Mouse (Mus musculus) testis, adult 2 months (tissue): ENCODE data around the gene Slc25a13. TPM values are rescaled to one million over a fixed set of nuclear protein-coding genes. Genes with fewer than 3 reads are reported as not detected.

Source experiments
- H3K27ac ChIP-seq: fragments of 200-500 bp; 2 replicates; pipeline ENCODE4 v1.5.1; 2012; ENCODE audit warnings: low read depth, low read length; ENCODE audit not compliant: control insufficient read depth, insufficient read depth
- H3K27me3 ChIP-seq: fragments of 200-500 bp; 2 replicates; pipeline ENCODE4 v1.6.1; 2012; ENCODE audit warnings: mild to moderate bottlenecking, low read length, moderate library complexity; ENCODE audit not compliant: control insufficient read depth, insufficient read depth
- H3K36me3 ChIP-seq: fragments of 200-500 bp; 2 replicates; pipeline ENCODE4 v1.6.1; 2012; ENCODE audit warnings: mild to moderate bottlenecking, low read length; ENCODE audit not compliant: control insufficient read depth, insufficient read depth
- H3K4me1 ChIP-seq: fragments of 200-500 bp; 2 replicates; pipeline ENCODE4 v1.6.1; 2012; ENCODE audit warnings: low read length; ENCODE audit not compliant: control insufficient read depth, insufficient read depth
- H3K4me3 ChIP-seq: fragments of 200-500 bp; 2 replicates; pipeline ENCODE4 v1.5.1; 2012; ENCODE audit warnings: low read depth, mild to moderate bottlenecking, low read length, moderate library complexity, mixed read lengths; ENCODE audit not compliant: control insufficient read depth
- CTCF ChIP-seq: fragments of 200-500 bp; IDR thresholded peaks from 2 replicates; pipeline ENCODE4 v1.5.1; 2012; ENCODE audit warnings: low read depth, mild to moderate bottlenecking, inconsistent platforms, low read length, moderate library complexity; ENCODE audit not compliant: control insufficient read depth, insufficient read depth, insufficient replicate concordance
- POLR2A ChIP-seq: fragments of 200-500 bp; IDR thresholded peaks from 2 replicates; pipeline ENCODE4 v1.6.1; 2012; ENCODE audit warnings: low read depth, mild to moderate bottlenecking, inconsistent platforms, low read length, moderate library complexity; ENCODE audit not compliant: control insufficient read depth
- polyA plus RNA-seq: library from polyadenylated mRNA; depleted of rRNA; stranded (reverse); fragments of >200 nt; gene quantifications from 2 replicates; pipeline ENCODE4 v1.2.3, GENCODE M21; 2012

Slc25a13 gene
- polyA plus RNA-seq, 1 experiment: 1.9 TPM

DNA sequence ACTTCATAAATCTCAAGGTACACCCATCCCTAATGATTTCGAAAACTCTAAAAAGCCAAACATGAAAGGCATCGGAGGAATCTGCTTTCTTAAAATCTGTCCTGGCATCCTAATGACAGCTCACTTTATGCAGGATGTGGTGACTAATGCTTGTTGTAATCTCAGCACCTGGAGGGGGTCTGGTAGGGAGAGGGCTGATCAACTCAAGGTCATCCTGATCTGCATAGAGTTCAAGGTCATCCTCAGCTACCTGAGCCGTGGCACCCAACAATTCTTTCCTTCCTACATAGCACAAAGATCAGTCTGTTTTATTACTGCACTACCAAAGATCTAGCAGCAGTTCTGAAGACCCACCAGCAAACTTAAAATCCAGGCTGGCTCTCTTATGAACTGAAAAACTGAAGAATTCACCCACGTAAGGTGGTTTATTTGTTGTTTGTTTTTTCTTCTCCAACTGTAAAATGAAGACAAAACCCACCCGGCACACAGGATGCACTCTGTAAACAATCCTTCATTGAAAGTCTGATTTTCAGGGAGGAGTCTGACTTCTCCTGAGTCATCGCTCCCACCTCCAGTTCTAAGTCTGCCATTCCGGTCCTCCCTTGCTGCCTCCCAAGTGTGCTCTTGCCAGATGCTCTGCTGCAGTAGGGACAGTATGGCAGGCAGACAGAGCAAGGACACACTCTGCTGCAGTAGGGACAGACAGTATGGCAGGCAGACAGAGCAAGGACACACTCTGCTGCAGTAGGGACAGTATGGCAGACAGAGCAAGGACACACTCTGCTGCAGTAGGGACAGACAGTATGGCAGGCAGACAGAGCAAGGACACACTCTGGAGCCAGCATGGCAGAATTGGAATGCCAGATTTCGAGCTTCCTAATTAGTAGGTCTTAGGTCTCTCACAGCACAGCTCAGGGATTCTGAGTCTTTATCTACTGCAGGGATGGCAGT, 4.3 kb downstream of the Slc25a13 start:
- no peak for TF ChIP-seq CTCF
- no peak for TF ChIP-seq POLR2A
- Histone ChIP-seq H3K4me1 (peaks cover 10% of the 10 kb centered on the region), H3K27ac (no peak overlapping the region), H3K27me3 (no peaks in the 10 kb centered on the region), H3K4me3 (no peak overlapping the region), H3K36me3 (no peaks in the 10 kb centered on the region)

GRCm38 (mm10) chr6:6211958-6212357, 5.0 kb downstream of the Slc25a13 start:
- H3K27ac ChIP-seq: no peak overlapping the region

GRCm38 (mm10) chr6:6210637-6211036, 6.3 kb downstream of the Slc25a13 start:
- no peak overlapping the region for H3K4me3 ChIP-seq
- no peaks in the 10 kb centered on the region for H3K27me3 ChIP-seq
- TF ChIP-seq CTCF (no peak), POLR2A (no peak)
- no peak overlapping the region for H3K27ac ChIP-seq
- H3K36me3 ChIP-seq: no peaks in the 10 kb centered on the region
- H3K4me1 ChIP-seq: no peaks in the 10 kb centered on the region

More at GRCm38 (mm10) chr6:6211958-6212357, 5.0 kb downstream of the Slc25a13 start:
- Histone ChIP-seq H3K36me3 (no peaks in the 10 kb centered on the region), H3K4me3 (no peak overlapping the region), H3K4me1 (peaks cover 6% of the 10 kb centered on the region), H3K27me3 (no peaks in the 10 kb centered on the region)
- TF ChIP-seq CTCF (no peak), POLR2A (no peak)

DNA sequence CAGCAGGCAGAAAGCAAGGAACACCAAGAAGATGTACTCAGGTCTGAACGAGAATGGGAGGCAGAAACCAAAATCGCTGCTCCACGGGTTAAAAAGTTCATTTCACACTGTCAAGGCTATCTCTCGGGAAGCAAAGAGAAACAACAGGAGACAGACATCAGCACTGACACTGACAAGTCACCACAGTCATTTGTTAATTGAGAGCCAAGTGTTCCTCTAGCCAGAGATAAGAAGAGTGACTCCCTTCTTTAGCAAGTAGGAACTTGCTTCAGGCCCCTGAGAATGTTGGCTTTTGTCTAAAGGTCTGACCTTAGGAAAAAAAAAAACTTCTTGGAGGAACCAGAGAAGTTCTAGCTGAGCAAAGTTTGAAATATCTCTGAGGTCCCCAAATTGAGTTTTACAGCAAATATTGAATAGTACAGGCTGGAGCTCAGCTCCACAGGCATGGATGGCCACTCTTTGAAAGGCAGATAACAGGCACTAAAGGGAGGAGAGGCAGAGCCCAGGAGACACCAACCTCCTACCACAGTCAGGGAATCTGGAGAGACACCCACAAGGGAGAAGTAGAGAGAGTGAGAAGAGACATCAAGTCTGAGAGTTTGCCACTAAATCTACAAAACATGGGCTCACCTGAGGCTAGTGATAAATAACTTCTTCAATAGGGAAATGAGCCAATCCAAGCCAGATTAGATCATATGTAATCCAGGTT, 8.5 kb downstream of the Slc25a13 start:
- H3K36me3 ChIP-seq: no peaks in the 10 kb centered on the region
- no peaks in the 10 kb centered on the region for H3K27me3 ChIP-seq
- no peak overlapping the region for H3K27ac ChIP-seq
- no peaks in the 10 kb centered on the region for H3K4me1 ChIP-seq
- H3K4me3 ChIP-seq: no peak overlapping the region
- TF ChIP-seq CTCF (no peak), POLR2A (no peak)

- Histone ChIP-seq H3K4me1 (no peaks in the 10 kb centered on the region), H3K27ac (no peak overlapping the region)
Observed at GRCm38 (mm10) chr6:6207836-6208235, 9.1 kb downstream of the Slc25a13 start.

GRCm38 (mm10) chr6:6207395-6207794, 9.6 kb downstream of the Slc25a13 start:
- H3K4me3 ChIP-seq: no peak overlapping the region
- no peaks in the 10 kb centered on the region for H3K36me3 ChIP-seq
- TF ChIP-seq CTCF: no peak
- no peak for TF ChIP-seq POLR2A
- no peaks in the 10 kb centered on the region for H3K4me1 ChIP-seq
- no peak overlapping the region for H3K27ac ChIP-seq
- no peaks in the 10 kb centered on the region for H3K27me3 ChIP-seq

More at GRCm38 (mm10) chr6:6207836-6208235, 9.1 kb downstream of the Slc25a13 start:
- no peaks in the 10 kb centered on the region for H3K27me3 ChIP-seq
- no peak overlapping the region for H3K4me3 ChIP-seq
- no peaks in the 10 kb centered on the region for H3K36me3 ChIP-seq
- no peak for TF ChIP-seq POLR2A
- no peak for TF ChIP-seq CTCF

DNA sequence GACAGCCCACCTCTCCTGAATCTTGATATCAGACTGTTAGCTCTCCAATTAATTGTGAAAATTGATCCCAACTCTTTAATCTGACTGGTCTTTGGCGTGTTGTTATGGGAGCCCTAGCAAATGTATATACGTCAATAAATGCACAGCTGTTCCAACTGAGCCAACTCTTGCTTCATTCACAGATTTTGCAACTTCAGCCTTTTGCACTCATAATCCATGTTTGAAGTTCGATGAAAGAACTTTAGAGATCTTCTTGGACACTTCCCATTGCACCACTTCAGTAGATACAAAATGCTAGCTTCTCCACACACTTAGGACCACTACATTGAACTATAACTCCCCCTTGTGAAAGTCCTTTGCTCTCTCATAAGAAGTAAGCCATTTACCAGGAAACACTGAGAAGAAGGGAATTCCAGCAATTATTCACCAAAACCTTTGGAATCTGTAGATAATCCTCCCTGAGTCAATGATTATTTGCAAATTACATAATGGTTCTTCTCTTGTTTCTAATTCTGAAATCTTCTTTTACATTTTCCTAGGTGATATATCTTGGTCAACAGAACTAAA, 11.3 kb downstream of the Slc25a13 start:
- no peaks in the 10 kb centered on the region for H3K27me3 ChIP-seq
- no peak overlapping the region for H3K27ac ChIP-seq
- no peaks in the 10 kb centered on the region for H3K36me3 ChIP-seq
- TF ChIP-seq CTCF (no peak), POLR2A (no peak)
- no peaks in the 10 kb centered on the region for H3K4me1 ChIP-seq
- no peak overlapping the region for H3K4me3 ChIP-seq
